Mouse (Mus musculus): ENCODE results near the gene 4930430F08Rik. TPM values are rescaled to one million over a fixed set of nuclear protein-coding genes. Genes with fewer than 3 reads are reported as not detected.

Gene 4930430F08Rik
- polyA plus RNA-seq, 1 experiment from 2014 or later = 5.4 TPM

DNA sequence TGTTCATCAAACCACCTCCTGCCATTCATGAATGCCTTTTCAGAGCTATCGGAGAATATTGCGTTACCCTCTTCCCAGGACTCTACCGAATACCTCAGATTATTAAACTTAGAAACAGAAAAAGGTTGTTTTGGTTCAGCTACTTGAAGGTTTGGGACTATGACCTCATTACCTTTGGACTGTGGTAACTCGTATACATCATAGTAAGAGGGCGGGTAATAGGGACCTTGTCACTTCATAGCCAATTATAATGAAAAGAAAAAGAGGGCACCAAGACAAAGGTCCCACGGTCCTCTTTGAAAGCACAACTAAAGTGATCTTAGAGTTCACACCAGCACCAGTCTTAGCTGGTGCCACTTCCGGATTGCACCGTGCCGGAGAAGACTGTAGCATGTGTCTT lies 67.9 kb downstream of the 4930430F08Rik start:
- TF ChIP-seq CTCF (IDR thresholded peaks at IDR 0.05) = no peak
- TF ChIP-seq EP300 (IDR thresholded peaks at IDR 0.05) = no peak
- Histone ChIP-seq H3K4me1 (ENCODE audit: insufficient read depth, low read depth, low read length) (no peaks in the 10 kb centered on the region), H3K36me3 (ENCODE audit: insufficient read depth, low read length) (no peaks in the 10 kb centered on the region), H3K4me3 (ENCODE audit: low read depth, low read length) (no peak overlapping the region), H3K27me3 (replicated peaks; ENCODE audit: insufficient read depth, low read length) (no peaks in the 10 kb centered on the region), H3K4me2 (replicated peaks; ENCODE audit: low read depth, low read length) (no peak overlapping the region), H3K9ac (replicated peaks; ENCODE audit: low read depth) (no peak overlapping the region), H3K27ac (ENCODE audit: low read length) (no peak overlapping the region), H3K9me3 (ENCODE audit: low read length) (no peaks in the 10 kb centered on the region)
- DNase-seq (ENCODE audit: low spot score) = no peak
- WGBS = 94% methylated on average over 9 of the region's 9 CpGs
- no peak for ATAC-seq

Other genes starting within 250 kb of the 4930430F08Rik start
- gene Gm4302, start 249.6 kb downstream of the 4930430F08Rik start, polyA plus RNA-seq (2015; fragmentation: Nextera tagmentation; extraction: Ambion mirVana) = not detected in 2 replicates
- not detected in 2 replicates for gene Gm4303, start 244.5 kb downstream of the 4930430F08Rik start, polyA plus RNA-seq (2015; fragmentation: Nextera tagmentation; extraction: Ambion mirVana)
- not detected in 2 replicates for gene Gm4305, start 239.3 kb downstream of the 4930430F08Rik start, polyA plus RNA-seq (2015; fragmentation: Nextera tagmentation; extraction: Ambion mirVana)
- gene Gm4307, start 229.1 kb downstream of the 4930430F08Rik start, polyA plus RNA-seq (2015; fragmentation: Nextera tagmentation; extraction: Ambion mirVana) = not detected in 2 replicates
- gene Gm4312, start 207.9 kb downstream of the 4930430F08Rik start, polyA plus RNA-seq (2015; fragmentation: Nextera tagmentation; extraction: Ambion mirVana) = not detected in 2 replicates
- 9.6 and 10.7 TPM in 2 replicates for gene Tmtc3, start 103.1 kb downstream of the 4930430F08Rik start, polyA plus RNA-seq (2015; fragmentation: Nextera tagmentation; extraction: Ambion mirVana)
- 3.1 and 4.3 TPM in 2 replicates for gene Cep290, start 102.9 kb downstream of the 4930430F08Rik start, polyA plus RNA-seq (2015; fragmentation: Nextera tagmentation; extraction: Ambion mirVana)
- gene 1700017N19Rik, start 61 bp upstream of the 4930430F08Rik start, polyA plus RNA-seq (2015; fragmentation: Nextera tagmentation; extraction: Ambion mirVana) = not detected in 2 replicates